Mouse (Mus musculus): Measurements from ENCODE around the gene Fdxr.

Gene Fdxr

GRCm38 (mm10) chr11:115241402-115241801, 35.4 kb downstream of the Fdxr start:
- DNase-seq (ENCODE audit: low spot score): no peak

GRCm38 (mm10) chr11:115236570-115236969, 40.3 kb downstream of the Fdxr start:
- DNase-seq (ENCODE audit: low spot score): peak; percentile 53

- peak; percentile 59 for DNase-seq (ENCODE audit: low spot score)
These were observed 42.4 kb downstream of the Fdxr start for GRCm38 (mm10) chr11:115234320-115235044.

GRCm38 (mm10) chr11:115233526-115234290, 43.1 kb downstream of the Fdxr start:
- DNase-seq (ENCODE audit: low spot score): no peak

GRCm38 (mm10) chr11:115232889-115233288, 44.0 kb downstream of the Fdxr start:
- DNase-seq (ENCODE audit: low spot score): no peak

- no peak for DNase-seq (ENCODE audit: low spot score)
These were observed 44.9 kb downstream of the Fdxr start for GRCm38 (mm10) chr11:115231924-115232323.

- no peak for DNase-seq (ENCODE audit: low spot score)
These were observed 45.5 kb downstream of the Fdxr start for GRCm38 (mm10) chr11:115231168-115231915.

- no peak for DNase-seq (ENCODE audit: low spot score)
These were observed 47.6 kb downstream of the Fdxr start for GRCm38 (mm10) chr11:115229021-115229930.

GRCm38 (mm10) chr11:115228430-115228829, 48.4 kb downstream of the Fdxr start:
- DNase-seq (ENCODE audit: low spot score): no peak

GRCm38 (mm10) chr11:115227640-115228039, 49.2 kb downstream of the Fdxr start:
- DNase-seq (ENCODE audit: low spot score): peak; percentile 65

- peak; percentile 73 for DNase-seq (ENCODE audit: low spot score)
These were observed 49.9 kb downstream of the Fdxr start for GRCm38 (mm10) chr11:115226811-115227491.

- no peak for DNase-seq (ENCODE audit: low spot score)
These were observed 51.5 kb downstream of the Fdxr start for GRCm38 (mm10) chr11:115225301-115225700.

GRCm38 (mm10) chr11:115224889-115225288, 52.0 kb downstream of the Fdxr start:
- peak; percentile 70 for DNase-seq (ENCODE audit: low spot score)

- DNase-seq (ENCODE audit: low spot score): no peak
These were observed 53.0 kb downstream of the Fdxr start for GRCm38 (mm10) chr11:115223877-115224276.

- DNase-seq (ENCODE audit: low spot score): no peak
These were observed 53.4 kb downstream of the Fdxr start for GRCm38 (mm10) chr11:115223451-115223850.

GRCm38 (mm10) chr11:115222570-115222969, 54.3 kb downstream of the Fdxr start:
- no peak for DNase-seq (ENCODE audit: low spot score)

- DNase-seq (ENCODE audit: low spot score): peak; percentile 50
These were observed 54.8 kb downstream of the Fdxr start for GRCm38 (mm10) chr11:115222077-115222476.

- no peak for DNase-seq (ENCODE audit: low spot score)
These were observed 57.2 kb downstream of the Fdxr start for GRCm38 (mm10) chr11:115219685-115220084.

- peak; percentile 66 for DNase-seq (ENCODE audit: low spot score)
These were observed 57.6 kb downstream of the Fdxr start for GRCm38 (mm10) chr11:115219263-115219662.
